Mouse (Mus musculus) erythroblast, embryonic 14.5 days (primary cell): ENCODE results near the gene Dyrk3.

Experiments used
- GATA1 ChIP-seq: IDR thresholded peaks from 2 replicates; pipeline ENCODE4 v1.6.1; 2012; ENCODE audit warnings: low read length, inconsistent platforms, mixed read lengths
- TAL1 ChIP-seq: IDR thresholded peaks from 3 replicates; pipeline ENCODE4 v1.6.1; 2012; ENCODE audit warnings: low read length, inconsistent platforms, mixed read lengths

DNA sequence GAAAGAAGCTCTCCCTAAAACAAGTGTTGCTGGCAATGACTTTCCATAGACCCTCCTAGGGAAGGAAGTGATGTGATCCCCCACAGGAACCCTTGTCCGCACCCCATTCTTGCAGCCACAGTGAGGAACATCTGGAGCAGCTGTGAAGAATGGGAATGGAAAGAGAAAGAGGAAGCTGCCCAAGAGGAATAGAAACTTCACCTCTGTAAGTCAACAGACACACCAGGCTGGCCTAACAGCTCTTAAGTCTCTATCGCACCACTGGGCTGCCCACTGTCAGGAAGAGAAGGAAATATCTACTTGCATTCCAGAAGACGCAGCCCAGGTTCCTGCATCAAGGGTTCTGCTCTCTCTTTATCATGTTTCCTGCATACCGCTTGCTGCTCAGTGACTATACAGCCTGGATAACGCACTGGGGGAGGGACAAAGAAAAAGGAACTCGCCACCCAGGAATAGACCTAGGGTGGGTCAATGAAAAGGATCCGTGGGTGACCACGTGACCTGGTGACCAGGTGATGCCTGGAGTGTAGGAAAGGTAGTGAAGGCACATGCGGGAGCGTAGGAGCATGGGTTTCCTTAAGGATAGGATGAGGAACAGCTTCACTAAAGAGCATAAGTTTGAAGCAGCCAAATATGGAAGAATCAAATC lies 34.2 kb downstream of the Dyrk3 start:
- no peak for TF ChIP-seq TAL1
- TF ChIP-seq GATA1, result no peak
